In genomic region chr12:85142803-85143202, GRCm38 (mm10) we compare ENCODE assay signal across 7 mouse cellular contexts. TPM values are rescaled to one million over a fixed set of nuclear protein-coding genes. Genes with fewer than 3 reads are reported as not detected.
A peak's percentile ranks its signal among the peaks of the same experiment; 100 is the strongest.
DNase-seq lines count a peak whose midpoint lies in the region; ATAC-seq and TF ChIP-seq lines count a peak whose summit lies in the region.

No protein-coding gene starts in this region.

- no peak overlapping the region for H3K4me2 ChIP-seq in limb, embryonic 14.5 days (replicated peaks; ENCODE audit: low read depth, low read length, severe bottlenecking)
- no peak overlapping the region for H3K4me2 ChIP-seq in midbrain, postnatal 0 days (ENCODE audit: low read depth, low read length, poor library complexity, severe bottlenecking)

- no peak overlapping the region for H3K27ac ChIP-seq in limb, embryonic 14.5 days (replicated peaks; ENCODE audit: low read depth, low read length)
- no peak overlapping the region for H3K27ac ChIP-seq in midbrain, postnatal 0 days (ENCODE audit: low read depth, low read length)

- DNase-seq in T-cell, adult 2 months (ENCODE audit: low spot score), result peak; percentile 71
- DNase-seq in cerebellum, adult 8-10 months, result peak; percentile 83
- peak; percentile 66 to 91 for DNase-seq in frontal cortex, adult 2 months (ENCODE audit: extremely low spot score in 1 of 2, low spot score in 1 of 2)
- peak; percentile 84 for DNase-seq in kidney, adult 18-20 months
- DNase-seq in limb, embryonic 14.5 days (ENCODE audit: low spot score), result peak; percentile 86
- DNase-seq in midbrain, postnatal 0 days (ENCODE audit: low spot score), result peak; percentile 89
- DNase-seq in spleen, adult 18-20 months, result peak; percentile 30 to 77

- WGBS in limb, embryonic 14.5 days, result 15% methylated on average over 4 of the region's 4 CpGs
- 14% methylated on average over 4 of the region's 4 CpGs for WGBS in midbrain, postnatal 0 days

- H3K9me3 ChIP-seq in limb, embryonic 14.5 days (ENCODE audit: control insufficient read depth, low read length), result no peaks in the 10 kb centered on the region
- no peaks in the 10 kb centered on the region for H3K9me3 ChIP-seq in midbrain, postnatal 0 days (ENCODE audit: low read length)

- H3K4me3 ChIP-seq in limb, embryonic 14.5 days (replicated peaks; ENCODE audit: low read length), result no peak overlapping the region
- no peak overlapping the region for H3K4me3 ChIP-seq in midbrain, postnatal 0 days (ENCODE audit: low read depth, low read length)

- H3K27me3 ChIP-seq in limb, embryonic 14.5 days (ENCODE audit: control insufficient read depth, insufficient read depth, low read length), result no peaks in the 10 kb centered on the region
- H3K27me3 ChIP-seq in midbrain, postnatal 0 days (ENCODE audit: insufficient read depth, low read length), result no peaks in the 10 kb centered on the region

- TF ChIP-seq POLR2A in limb, embryonic 14.5 days (IDR thresholded peaks at IDR 0.05; ENCODE audit: borderline replicate concordance, extremely low read depth, insufficient read depth, insufficient read length), result no peak

- peak; percentile 95 for TF ChIP-seq CTCF in midbrain, postnatal 0 days (IDR thresholded peaks at IDR 0.05)

- no peak overlapping the region for H3K9ac ChIP-seq in limb, embryonic 14.5 days (ENCODE audit: low read depth, low read length, severe bottlenecking)
- H3K9ac ChIP-seq in midbrain, postnatal 0 days (replicated peaks; ENCODE audit: low read length, poor library complexity, severe bottlenecking), result no peak overlapping the region

- ATAC-seq in limb, embryonic 14.5 days (ENCODE audit: low FRiP score, low read depth), result peak; percentile 64; the same call in 1 of the 2 replicates
- ATAC-seq in midbrain, postnatal 0 days (ENCODE audit: low FRiP score), result no peak; the same call in 1 of the 2 replicates

- no peaks in the 10 kb centered on the region for H3K36me3 ChIP-seq in limb, embryonic 14.5 days (ENCODE audit: control insufficient read depth, insufficient read depth, low read length)
- peaks cover 38% of the 10 kb centered on the region for H3K36me3 ChIP-seq in midbrain, postnatal 0 days (ENCODE audit: insufficient read depth, low read length)

- no peaks in the 10 kb centered on the region for H3K4me1 ChIP-seq in limb, embryonic 14.5 days (ENCODE audit: control insufficient read depth, insufficient read depth, low read length)
- H3K4me1 ChIP-seq in midbrain, postnatal 0 days (ENCODE audit: insufficient read depth, low read length), result no peaks in the 10 kb centered on the region

RNA-seq across cellular contexts. Expression of gene Rps6kl1, which starts 8.3 kb away (rescaled TPM):
- polyA plus RNA-seq in frontal cortex, adult 2 months (2012; rRNA removed), result 35.6 and 40.1 TPM in 2 replicates
- polyA plus RNA-seq in limb, embryonic 14.5 days (2012; rRNA removed), result 0.37 and 0.43 TPM in 2 replicates
- 0.39 and 0.50 TPM in 2 replicates for polyA plus RNA-seq in limb, embryonic 14.5 days (2014; fragmentation: Nextera tagmentation; extraction: Ambion mirVana)
- total RNA-seq in midbrain, postnatal 0 days (2014; rRNA removed), result 47.2 and 48.6 TPM in 2 replicates
- 35.0 and 37.1 TPM in 2 replicates for polyA plus RNA-seq in midbrain, postnatal 0 days (2015; fragmentation: Nextera tagmentation; extraction: Ambion mirVana)

RNA-seq across cellular contexts. Expression of gene Dlst, which starts 32.2 kb away (rescaled TPM):
- 155 and 158 TPM in 2 replicates for polyA plus RNA-seq in frontal cortex, adult 2 months (2012; rRNA removed)
- polyA plus RNA-seq in limb, embryonic 14.5 days (2012; rRNA removed), result 155 and 168 TPM in 2 replicates
- polyA plus RNA-seq in limb, embryonic 14.5 days (2014; fragmentation: Nextera tagmentation; extraction: Ambion mirVana), result 95.7 and 99.0 TPM in 2 replicates
- 115 and 118 TPM in 2 replicates for total RNA-seq in midbrain, postnatal 0 days (2014; rRNA removed)
- 92.5 and 99.6 TPM in 2 replicates for polyA plus RNA-seq in midbrain, postnatal 0 days (2015; fragmentation: Nextera tagmentation; extraction: Ambion mirVana)

RNA-seq across cellular contexts. Expression of gene Prox2, which starts 32.2 kb away (rescaled TPM):
- polyA plus RNA-seq in frontal cortex, adult 2 months (2012; rRNA removed), result 1.3 TPM in 2 replicates
- polyA plus RNA-seq in limb, embryonic 14.5 days (2012; rRNA removed), result 2.4 and 2.5 TPM in 2 replicates
- polyA plus RNA-seq in limb, embryonic 14.5 days (2014; fragmentation: Nextera tagmentation; extraction: Ambion mirVana), result 3.2 and 3.9 TPM in 2 replicates
- total RNA-seq in midbrain, postnatal 0 days (2014; rRNA removed), result 1.2 and 1.4 TPM in 2 replicates
- polyA plus RNA-seq in midbrain, postnatal 0 days (2015; fragmentation: Nextera tagmentation; extraction: Ambion mirVana), result 0.86 and 1.4 TPM in 2 replicates

RNA-seq across cellular contexts. Expression of gene Pgf, which starts 34.8 kb away (rescaled TPM):
- polyA plus RNA-seq in frontal cortex, adult 2 months (2012; rRNA removed), result 3.6 and 4.0 TPM in 2 replicates
- 10.0 and 10.3 TPM in 2 replicates for polyA plus RNA-seq in limb, embryonic 14.5 days (2012; rRNA removed)
- 14.6 and 16.1 TPM in 2 replicates for polyA plus RNA-seq in limb, embryonic 14.5 days (2014; fragmentation: Nextera tagmentation; extraction: Ambion mirVana)
- total RNA-seq in midbrain, postnatal 0 days (2014; rRNA removed), result 3.4 and 6.0 TPM in 2 replicates
- 9.1 and 9.4 TPM in 2 replicates for polyA plus RNA-seq in midbrain, postnatal 0 days (2015; fragmentation: Nextera tagmentation; extraction: Ambion mirVana)

Comparison
In these comparisons a context has a peak if more than half of its experiments do, and no peak if none do; other contexts are left out.
1. RNA of gene Rps6kl1, which starts 8.3 kb away (polyA plus RNA-seq): 35.6 to 40.1 TPM in frontal cortex, adult 2 months and 35.0 to 37.1 TPM in midbrain, postnatal 0 days; 0.37 to 0.50 TPM in limb, embryonic 14.5 days; every median in the first group is over 10 times any median in the second.
2. Peak in every context shown above with its lines, with median percentiles within 50 percentile points of each other: DNase-seq.